Mouse (Mus musculus) G1E (cell line): ENCODE data around the gene Hist1h4h. TPM values are rescaled to one million over a fixed set of nuclear protein-coding genes. Genes with fewer than 3 reads are reported as not detected.
"Not testable (repeated sequence)": the region's sequence is repeated elsewhere in the genome, so short reads cannot be mapped to it uniquely, and the experiment has no call there.

Source experiments
- ATAC-seq: 2 replicates; pipeline ENCODE4 v1.8.0; 2016; ENCODE audit warnings: mild to moderate bottlenecking; ENCODE audit not compliant: insufficient number of reproducible peaks, poor library complexity, low FRiP score, severe bottlenecking; ENCODE audit errors: extremely low read depth
- DNase-seq: peaks from one replicate; pipeline ENCODE4 v3.0.0; 2012; ENCODE audit warnings: low spot score
- H3K27me3 ChIP-seq: 2 replicates; pipeline ENCODE4 v1.6.1; 2012; ENCODE audit warnings: mild to moderate bottlenecking, low read length, inconsistent platforms; ENCODE audit not compliant: insufficient read depth
- H3K36me3 ChIP-seq: replicated peaks from 2 replicates; pipeline ENCODE3; 2012; ENCODE audit warnings: mild to moderate bottlenecking, inconsistent platforms
- H3K4me1 ChIP-seq: 2 replicates; pipeline ENCODE4 v1.6.1; 2012; ENCODE audit warnings: low read depth, low read length, inconsistent platforms, mixed read lengths; ENCODE audit not compliant: insufficient read depth
- H3K4me3 ChIP-seq: 2 replicates; pipeline ENCODE4 v1.5.1; 2012; ENCODE audit warnings: low read depth, mild to moderate bottlenecking, inconsistent platforms, low read length, moderate library complexity, mixed read lengths
- H3K9me3 ChIP-seq: replicated peaks from 2 replicates; pipeline ENCODE4 v1.6.1; 2012; ENCODE audit warnings: inconsistent platforms
- CTCF ChIP-seq: IDR thresholded peaks from 2 replicates; pipeline ENCODE4 v1.5.1; 2012; ENCODE audit warnings: low read depth, low read length, inconsistent platforms, mixed read lengths
- GATA1 ChIP-seq: IDR thresholded peaks from 2 replicates; pipeline ENCODE4 v1.6.1; 2012; ENCODE audit warnings: borderline replicate concordance, low read length, inconsistent platforms, mixed read lengths
- GATA2 ChIP-seq: IDR thresholded peaks from 2 replicates; pipeline ENCODE4 v1.6.1; 2012; ENCODE audit warnings: low read depth, low read length, inconsistent platforms, borderline replicate concordance
- POLR2AphosphoS5 ChIP-seq: IDR thresholded peaks from 2 replicates; pipeline ENCODE4 v1.6.1; 2012; ENCODE audit warnings: low read depth, low read length, inconsistent platforms; ENCODE audit not compliant: insufficient replicate concordance
- TAL1 ChIP-seq: conservative IDR thresholded peaks from 2 replicates; pipeline ENCODE4 v1.6.1; 2012; ENCODE audit warnings: low read depth, low read length, inconsistent platforms, mixed read lengths
- polyA plus RNA-seq: library from polyadenylated mRNA; stranded (reverse); fragments of >175 nt; gene quantifications from 2 replicates; pipeline ENCODE4 v1.2.3, GENCODE M21; 2012
- total RNA-seq, 2 experiments: library from RNA; stranded (forward) in 1 of 2; stranded (reverse) in 1 of 2; fragments of 200-1000 nt in 1 of 2; fragments of >200 nt in 1 of 2; fragmentation: Nextera tagmentation in 1 of 2; gene quantifications; 2 replicates each; pipeline ENCODE4 v1.2.3; 2014 to 2017

Hist1h4h gene
- total and polyA plus RNA-seq, 3 experiments: 11.0 to 843 (median 309) TPM

GRCm38 (mm10) chr13:23530181-23530900, 509 bp upstream of the Hist1h4h start:
- TF ChIP-seq POLR2AphosphoS5: no peak
- TF ChIP-seq CTCF: no peak
- no peak for TF ChIP-seq GATA1
- TF ChIP-seq GATA2: no peak
- TF ChIP-seq TAL1: no peak
- Histone ChIP-seq H3K4me1 (peaks cover 33% of the 10 kb centered on the region), H3K36me3 (no peaks in the 10 kb centered on the region), H3K27me3 (no peaks in the 10 kb centered on the region), H3K9me3 (no peaks in the 10 kb centered on the region), H3K4me3 (peak overlapping the region; percentile 69)
- DNase-seq (no peak), ATAC-seq (no peak)

GRCm38 (mm10) chr13:23532262-23533075, 1.6 kb downstream of the Hist1h4h start:
- peaks cover 25% of the 10 kb centered on the region for H3K4me1 ChIP-seq
- no peak for DNase-seq

GRCm38 (mm10) chr13:23533560-23534367, 2.9 kb downstream of the Hist1h4h start, which contains the start of gene Hist1h2af:
Gene Hist1h2af, plus strand, starts transcription at chr13:23533906.
- not testable (repeated sequence) for H3K27me3 ChIP-seq, H3K36me3 ChIP-seq, H3K9me3 ChIP-seq
- DNase-seq (peak; percentile 65), ATAC-seq (peak; percentile 48)
- H3K4me3 ChIP-seq: peak within 1 kb of the TSS; percentile 71
- peaks cover 28% of the 10 kb centered on the region for H3K4me1 ChIP-seq

More at GRCm38 (mm10) chr13:23532262-23533075, 1.6 kb downstream of the Hist1h4h start:
- ATAC-seq: no peak
- TF ChIP-seq POLR2AphosphoS5 (peak; percentile 95; the same call in 1 of the 2 replicates), CTCF (no peak)
- no peaks in the 10 kb centered on the region for H3K9me3 ChIP-seq
- H3K27me3 ChIP-seq: no peaks in the 10 kb centered on the region
- no peaks in the 10 kb centered on the region for H3K36me3 ChIP-seq
- H3K4me3 ChIP-seq: peak overlapping the region; percentile 69; the same call in 1 of the 2 replicates

- Histone ChIP-seq H3K4me1 (peaks cover 23% of the 10 kb centered on the region), H3K27me3 (no peaks in the 10 kb centered on the region), H3K9me3 (no peaks in the 10 kb centered on the region), H3K4me3 (peak overlapping the region; percentile 71), H3K36me3 (no peaks in the 10 kb centered on the region)
- ATAC-seq (no peak), DNase-seq (peak; percentile 26)
- TF ChIP-seq POLR2AphosphoS5 (peak; percentile 83; the same call in 1 of the 2 replicates), GATA2 (no peak), GATA1 (no peak), CTCF (no peak), TAL1 (no peak)
Observed at GRCm38 (mm10) chr13:23534368-23535131, 3.7 kb downstream of the Hist1h4h start.

GRCm38 (mm10) chr13:23535137-23536075, 4.6 kb downstream of the Hist1h4h start, which contains the start of gene Hist1h3g:
Gene Hist1h3g, plus strand, starts transcription at chr13:23535422.
- DNase-seq (peak; percentile 91), ATAC-seq (peak; percentile 77)
- Histone ChIP-seq H3K4me3 (peak within 1 kb of the TSS; percentile 71), H3K4me1 (peaks cover 24% of the 10 kb centered on the region)
- H3K36me3 ChIP-seq, H3K27me3 ChIP-seq, H3K9me3 ChIP-seq: not testable (repeated sequence)
- peak; percentile 97 for TF ChIP-seq POLR2AphosphoS5
